Mouse (Mus musculus) cerebellum, adult 2 months (tissue): Measurements from ENCODE around the gene Gnat2. TPM values are rescaled to one million over a fixed set of nuclear protein-coding genes. Genes with fewer than 3 reads are reported as not detected.

Experiments
- DNase-seq, 2 experiments: peaks; one replicate each; pipeline ENCODE4 v3.0.0; 2021
- H3K27ac ChIP-seq: fragments of 200-500 bp; 2 replicates; pipeline ENCODE4 v1.5.1; 2012; ENCODE audit warnings: low read length, control low read depth, inconsistent platforms; ENCODE audit not compliant: insufficient read depth
- H3K27me3 ChIP-seq: fragments of 200-500 bp; 2 replicates; pipeline ENCODE4 v1.6.1; 2012; ENCODE audit warnings: inconsistent platforms, mild to moderate bottlenecking, low read length, moderate library complexity; ENCODE audit not compliant: control insufficient read depth, insufficient read depth
- H3K4me1 ChIP-seq: fragments of 200-500 bp; 2 replicates; pipeline ENCODE4 v1.6.1; 2011; ENCODE audit warnings: low read length; ENCODE audit not compliant: control insufficient read depth, insufficient read depth
- H3K4me3 ChIP-seq: fragments of 200-500 bp; replicated peaks from 2 replicates; pipeline ENCODE3; 2011; ENCODE audit warnings: mild to moderate bottlenecking, low read depth, low read length, control low read depth; ENCODE audit not compliant: insufficient read depth
- CTCF ChIP-seq: fragments of 200-500 bp; IDR thresholded peaks from 2 replicates; pipeline ENCODE4 v1.5.1; 2011; ENCODE audit warnings: low read depth, mild to moderate bottlenecking, control low read depth, low read length, moderate library complexity, borderline replicate concordance; ENCODE audit not compliant: insufficient read depth
- POLR2A ChIP-seq: fragments of 200-500 bp; IDR thresholded peaks from 2 replicates; pipeline ENCODE4 v1.6.1; 2011; ENCODE audit warnings: low read length, control low read depth, borderline replicate concordance; ENCODE audit not compliant: insufficient read depth
- WGBS: fragments of 180-500 bp; shearing (Covaris S2); methylation state at CpG from one replicate; pipeline ENCODE4 v1.1.7; 2018; 5-methylcytosine and 5-hydroxymethylcytosine counted together
- polyA plus RNA-seq: library from polyadenylated mRNA; depleted of rRNA; stranded (reverse); fragments of >200 nt; gene quantifications from 2 replicates; pipeline ENCODE4 v1.2.3, GENCODE M21; 2012

Gene Gnat2
- polyA plus RNA-seq, 1 experiment, result 0.47 TPM

- TF ChIP-seq CTCF (no peak), POLR2A (no peak)
- H3K4me1 ChIP-seq, result no peaks in the 10 kb centered on the region
- DNase-seq, result no peak
- H3K27me3 ChIP-seq, result no peaks in the 10 kb centered on the region
- WGBS, result 67% methylated on average over 4 of the region's 4 CpGs
- H3K27ac ChIP-seq, result no peak overlapping the region
- no peak overlapping the region for H3K4me3 ChIP-seq
Measured at GRCm38 (mm10) chr3:108112666-108113065, 20.1 kb downstream of the Gnat2 start.

GRCm38 (mm10) chr3:108113591-108114289, 21.2 kb downstream of the Gnat2 start:
- no peak overlapping the region for H3K27ac ChIP-seq
- WGBS, result 85% methylated on average over 7 of the region's 7 CpGs
- no peak overlapping the region for H3K4me3 ChIP-seq
- no peak for DNase-seq
- TF ChIP-seq CTCF (no peak), POLR2A (no peak)
- H3K27me3 ChIP-seq, result no peaks in the 10 kb centered on the region
- H3K4me1 ChIP-seq, result no peaks in the 10 kb centered on the region

- H3K4me3 ChIP-seq, result no peak overlapping the region
- DNase-seq, result no peak
- WGBS, result 89% methylated on average over 6 of the region's 6 CpGs
- TF ChIP-seq POLR2A (no peak), CTCF (no peak)
- no peak overlapping the region for H3K27ac ChIP-seq
- H3K4me1 ChIP-seq, result no peaks in the 10 kb centered on the region
- H3K27me3 ChIP-seq, result no peaks in the 10 kb centered on the region
Measured at GRCm38 (mm10) chr3:108117465-108117864, 24.9 kb downstream of the Gnat2 start.

GRCm38 (mm10) chr3:108121101-108121500, 28.5 kb downstream of the Gnat2 start:
- Histone ChIP-seq H3K4me3 (no peak overlapping the region), H3K27ac (no peak overlapping the region), H3K27me3 (no peaks in the 10 kb centered on the region), H3K4me1 (no peaks in the 10 kb centered on the region)
- 67% methylated on average over 3 of the region's 3 CpGs for WGBS
- TF ChIP-seq POLR2A, result no peak
- no peak for DNase-seq

GRCm38 (mm10) chr3:108123242-108123641, 30.7 kb downstream of the Gnat2 start:
- Histone ChIP-seq H3K27ac (no peak overlapping the region), H3K4me1 (no peaks in the 10 kb centered on the region), H3K27me3 (no peaks in the 10 kb centered on the region), H3K4me3 (no peak overlapping the region)
- WGBS, result 88% methylated on average over 5 of the region's 5 CpGs
- no peak for DNase-seq
- TF ChIP-seq POLR2A (no peak), CTCF (no peak)

- H3K4me1 ChIP-seq, result no peaks in the 10 kb centered on the region
- no peak overlapping the region for H3K27ac ChIP-seq
- no peak overlapping the region for H3K4me3 ChIP-seq
- WGBS, result 51% methylated on average over 1 of the region's 1 CpGs
- no peak for DNase-seq
- no peak for TF ChIP-seq POLR2A
- TF ChIP-seq CTCF, result no peak
- H3K27me3 ChIP-seq, result no peaks in the 10 kb centered on the region
Measured at GRCm38 (mm10) chr3:108124131-108124530, 31.5 kb downstream of the Gnat2 start.

GRCm38 (mm10) chr3:108126327-108126726, 33.7 kb downstream of the Gnat2 start:
- no peaks in the 10 kb centered on the region for H3K27me3 ChIP-seq
- H3K4me1 ChIP-seq, result no peaks in the 10 kb centered on the region
- TF ChIP-seq CTCF (no peak), POLR2A (no peak)
- no peak overlapping the region for H3K4me3 ChIP-seq
- 63% methylated on average over 3 of the region's 3 CpGs for WGBS
- no peak overlapping the region for H3K27ac ChIP-seq
- no peak for DNase-seq

GRCm38 (mm10) chr3:108128520-108128919, 35.9 kb downstream of the Gnat2 start:
- H3K4me3 ChIP-seq, result no peak overlapping the region
- 85% methylated on average over 5 of the region's 5 CpGs for WGBS
- DNase-seq, result no peak
- no peaks in the 10 kb centered on the region for H3K4me1 ChIP-seq
- TF ChIP-seq CTCF (no peak), POLR2A (no peak)
- no peaks in the 10 kb centered on the region for H3K27me3 ChIP-seq
- H3K27ac ChIP-seq, result no peak overlapping the region
